Comparison of ENCODE assay signal across 18 mouse cellular contexts in genomic region chr17:28850511-28850910, GRCm38 (mm10). TPM values are rescaled to one million over a fixed set of nuclear protein-coding genes. Genes with fewer than 3 reads are reported as not detected.
"Had no signal": no experiment of that assay in that cellular context is flagged by ENCODE, and none has a peak within 500 bp of the region (broad histone marks: within the 10 kb centered on the region; RNA-seq: fewer than 3 reads in every experiment).

No protein-coding gene starts in this region.

- H3K9me3 ChIP-seq: kidney, embryonic 15.5 days; liver, embryonic 13.5 days; lung, embryonic 15.5 days; midbrain, embryonic 10.5 days had no signal

- H3K36me3 ChIP-seq: kidney, embryonic 15.5 days; liver, embryonic 13.5 days; lung, embryonic 15.5 days; midbrain, embryonic 10.5 days had no signal

- H3K4me2 ChIP-seq: kidney, embryonic 15.5 days; liver, embryonic 13.5 days; lung, embryonic 15.5 days had no signal

- H3K27ac ChIP-seq: kidney, embryonic 15.5 days; left cerebral cortex, adult 2 months; liver, embryonic 13.5 days; lung, embryonic 15.5 days; midbrain, embryonic 10.5 days had no signal

- H3K4me3 ChIP-seq: kidney, embryonic 15.5 days; left cerebral cortex, adult 2 months; liver, embryonic 13.5 days; lung, embryonic 15.5 days; megakaryocyte, embryonic 14.5 days; midbrain, embryonic 10.5 days had no signal

- H3K9ac ChIP-seq: kidney, embryonic 15.5 days; liver, embryonic 13.5 days; lung, embryonic 15.5 days had no signal

- DNase-seq: kidney, postnatal 10 days; kidney, postnatal 36 days; layer of hippocampus, postnatal 36 days; liver, embryonic 13.5 days; lung, postnatal 10 days; lung, postnatal 36 days; midbrain, embryonic 14.5 days; thymus, adult 18-20 months; thymus, postnatal 36 days had no signal

- H3K27me3 ChIP-seq: kidney, embryonic 15.5 days; liver, embryonic 13.5 days; lung, embryonic 15.5 days had no signal

RNA-seq across cellular contexts. Expression of gene Pnpla1, which starts 7.7 kb away (rescaled TPM):
- total RNA-seq: liver, adult 2 months had no signal
- polyA plus RNA-seq: limb, embryonic 11.5 days; liver, adult 2 months; liver, embryonic 13.5 days; lung, embryonic 15.5 days; midbrain, embryonic 10.5 days; midbrain, embryonic 14.5 days; midbrain, postnatal 0 days; neural tube, embryonic 11.5 days had no signal
